Mouse (Mus musculus): Measurements from ENCODE around the gene Dll3. TPM values are rescaled to one million over a fixed set of nuclear protein-coding genes. Genes with fewer than 3 reads are reported as not detected.

Gene Dll3
- polyA plus RNA-seq, 1 experiment from 2014 or later: 2.3 TPM

- no peak overlapping the region for H3K27ac ChIP-seq
- no peak for DNase-seq (ENCODE audit: low spot score)
- no peaks in the 10 kb centered on the region for H3K9me3 ChIP-seq (replicated peaks)
- WGBS: 87% methylated on average over 4 of the region's 4 CpGs
- no peaks in the 10 kb centered on the region for H3K4me1 ChIP-seq
- H3K36me3 ChIP-seq: peaks cover 100% of the 10 kb centered on the region
- H3K27me3 ChIP-seq (ENCODE audit: low read depth, poor library complexity, severe bottlenecking): no peaks in the 10 kb centered on the region
- no peak overlapping the region for H3K4me3 ChIP-seq
These were observed 24.4 kb upstream of the Dll3 start for GRCm38 (mm10) chr7:28326457-28326856.

GRCm38 (mm10) chr7:28325293-28325692, 23.3 kb upstream of the Dll3 start:
- DNase-seq (ENCODE audit: low spot score): no peak
- Histone ChIP-seq H3K4me1 (no peaks in the 10 kb centered on the region), H3K27me3 (ENCODE audit: low read depth, poor library complexity, severe bottlenecking) (no peaks in the 10 kb centered on the region), H3K27ac (no peak overlapping the region), H3K36me3 (peaks cover 100% of the 10 kb centered on the region), H3K9me3 (replicated peaks) (no peaks in the 10 kb centered on the region), H3K4me3 (no peak overlapping the region)
- 97% methylated on average over 8 of the region's 8 CpGs for WGBS

GRCm38 (mm10) chr7:28321974-28322720, 20.1 kb upstream of the Dll3 start:
- Histone ChIP-seq H3K36me3 (peaks cover 100% of the 10 kb centered on the region), H3K27ac (no peak overlapping the region), H3K4me3 (no peak overlapping the region; the same call in 1 of the 2 replicates), H3K4me1 (no peaks in the 10 kb centered on the region), H3K9me3 (replicated peaks) (no peaks in the 10 kb centered on the region), H3K27me3 (ENCODE audit: low read depth, poor library complexity, severe bottlenecking) (no peaks in the 10 kb centered on the region)
- DNase-seq (ENCODE audit: low spot score): no peak
- WGBS: 94% methylated on average over 15 of the region's 15 CpGs

- Histone ChIP-seq H3K27me3 (ENCODE audit: low read depth, poor library complexity, severe bottlenecking) (no peaks in the 10 kb centered on the region), H3K4me3 (no peak overlapping the region), H3K9me3 (replicated peaks) (no peaks in the 10 kb centered on the region), H3K4me1 (no peaks in the 10 kb centered on the region), H3K27ac (no peak overlapping the region), H3K36me3 (peaks cover 99% of the 10 kb centered on the region)
- 92% methylated on average over 17 of the region's 17 CpGs for WGBS
- DNase-seq (ENCODE audit: low spot score): no peak
These were observed 16.7 kb upstream of the Dll3 start for GRCm38 (mm10) chr7:28318714-28319113.

- Histone ChIP-seq H3K4me3 (no peak overlapping the region), H3K27me3 (ENCODE audit: low read depth, poor library complexity, severe bottlenecking) (no peaks in the 10 kb centered on the region), H3K9me3 (replicated peaks) (no peaks in the 10 kb centered on the region), H3K27ac (no peak overlapping the region), H3K4me1 (no peaks in the 10 kb centered on the region), H3K36me3 (peaks cover 92% of the 10 kb centered on the region)
- WGBS: 89% methylated on average over 3 of the region's 3 CpGs
- DNase-seq (ENCODE audit: low spot score): no peak
These were observed 16.0 kb upstream of the Dll3 start for GRCm38 (mm10) chr7:28318036-28318435.

GRCm38 (mm10) chr7:28311926-28312543, 10.0 kb upstream of the Dll3 start, which contains the start of gene Timm50:
Gene Timm50 (minus strand): TSS chr7:28312072.
- Histone ChIP-seq H3K36me3 (peaks cover 68% of the 10 kb centered on the region), H3K4me3 (peak within 1 kb of the TSS; percentile 84), H3K27ac (peak within 1 kb of the TSS; percentile 93), H3K27me3 (ENCODE audit: low read depth, poor library complexity, severe bottlenecking) (no peaks in the 10 kb centered on the region), H3K9me3 (replicated peaks) (no peaks in the 10 kb centered on the region), H3K4me1 (peaks cover 20% of the 10 kb centered on the region)
- peak; percentile 96 for DNase-seq (ENCODE audit: low spot score)
- under 1% methylated on average over 45 of the region's 45 CpGs for WGBS

- Histone ChIP-seq H3K9me3 (replicated peaks) (no peaks in the 10 kb centered on the region), H3K27ac (peak overlapping the region; percentile 93), H3K4me3 (peak overlapping the region; percentile 84), H3K36me3 (peaks cover 68% of the 10 kb centered on the region), H3K27me3 (ENCODE audit: low read depth, poor library complexity, severe bottlenecking) (no peaks in the 10 kb centered on the region), H3K4me1 (peaks cover 20% of the 10 kb centered on the region)
- whole genome bisulfite sequencing: 6% methylated on average over 35 of the region's 35 CpGs
- no peak for DNase-seq (ENCODE audit: low spot score)
These were observed 9.3 kb upstream of the Dll3 start for GRCm38 (mm10) chr7:28311151-28311925.

GRCm38 (mm10) chr7:28309737-28310136, 7.7 kb upstream of the Dll3 start:
- H3K4me3 ChIP-seq: no peak overlapping the region
- no peaks in the 10 kb centered on the region for H3K27me3 ChIP-seq (ENCODE audit: low read depth, poor library complexity, severe bottlenecking)
- peaks cover 20% of the 10 kb centered on the region for H3K4me1 ChIP-seq
- DNase-seq (ENCODE audit: low spot score): no peak
- no peak overlapping the region for H3K27ac ChIP-seq
- 38% methylated on average over 9 of the region's 9 CpGs for WGBS
- H3K36me3 ChIP-seq: peaks cover 68% of the 10 kb centered on the region
- no peaks in the 10 kb centered on the region for H3K9me3 ChIP-seq (replicated peaks)

- Histone ChIP-seq H3K4me1 (peaks cover 34% of the 10 kb centered on the region), H3K9me3 (replicated peaks) (no peaks in the 10 kb centered on the region), H3K36me3 (peaks cover 68% of the 10 kb centered on the region), H3K27ac (no peak overlapping the region), H3K27me3 (ENCODE audit: low read depth, poor library complexity, severe bottlenecking) (peaks cover 25% of the 10 kb centered on the region), H3K4me3 (no peak overlapping the region)
- DNase-seq (ENCODE audit: low spot score): no peak
- WGBS: 93% methylated on average over 8 of the region's 8 CpGs
These were observed 4.2 kb upstream of the Dll3 start for GRCm38 (mm10) chr7:28306216-28306615.

GRCm38 (mm10) chr7:28305641-28306040, 3.6 kb upstream of the Dll3 start:
- peaks cover 68% of the 10 kb centered on the region for H3K36me3 ChIP-seq
- peaks cover 31% of the 10 kb centered on the region for H3K4me1 ChIP-seq
- no peaks in the 10 kb centered on the region for H3K9me3 ChIP-seq (replicated peaks)
- DNase-seq (ENCODE audit: low spot score): no peak
- WGBS: 93% methylated on average over 10 of the region's 10 CpGs
- no peak overlapping the region for H3K4me3 ChIP-seq
- H3K27ac ChIP-seq: no peak overlapping the region
- peaks cover 31% of the 10 kb centered on the region for H3K27me3 ChIP-seq (ENCODE audit: low read depth, poor library complexity, severe bottlenecking)

- Histone ChIP-seq H3K9me3 (replicated peaks) (no peaks in the 10 kb centered on the region), H3K27me3 (ENCODE audit: low read depth, poor library complexity, severe bottlenecking) (peaks cover 97% of the 10 kb centered on the region), H3K27ac (peak overlapping the region; percentile 36), H3K4me3 (peak overlapping the region; percentile 32), H3K36me3 (peaks cover 3% of the 10 kb centered on the region), H3K4me1 (peaks cover 34% of the 10 kb centered on the region)
- peak; percentile 47 for DNase-seq (ENCODE audit: low spot score)
- WGBS: 37% methylated on average over 43 of the region's 43 CpGs
These were observed 3.0 kb downstream of the Dll3 start for GRCm38 (mm10) chr7:28298837-28299625.

- no peaks in the 10 kb centered on the region for H3K9me3 ChIP-seq (replicated peaks)
- peak overlapping the region; percentile 59 for H3K4me3 ChIP-seq
- DNase-seq (ENCODE audit: low spot score): peak; percentile 84
- peaks cover 100% of the 10 kb centered on the region for H3K27me3 ChIP-seq (ENCODE audit: low read depth, poor library complexity, severe bottlenecking)
- peaks cover 27% of the 10 kb centered on the region for H3K4me1 ChIP-seq
- 16% methylated on average over 63 of the region's 63 CpGs for WGBS
- H3K36me3 ChIP-seq: no peaks in the 10 kb centered on the region
- peak overlapping the region; percentile 69 for H3K27ac ChIP-seq
These were observed 7.6 kb downstream of the Dll3 start for GRCm38 (mm10) chr7:28294481-28294880.

Measured in limb, embryonic 10.5 days (tissue).